Mouse (Mus musculus) ES-E14 (cell line): ENCODE data around the gene Tff1. TPM values are rescaled to one million over a fixed set of nuclear protein-coding genes. Genes with fewer than 3 reads are reported as not detected.
A peak's percentile ranks its signal among the peaks of the same experiment; 100 is the strongest.

Source experiments
- DNase-seq: peaks from one replicate; pipeline ENCODE4 v3.0.0-alpha.2; 2013; ENCODE audit warnings: low read depth, low spot score
- H3K27ac ChIP-seq: 2 replicates; pipeline ENCODE4 v1.5.1; 2012; ENCODE audit warnings: low read depth, mild to moderate bottlenecking, low read length, moderate library complexity, mixed read lengths; ENCODE audit not compliant: poor library complexity, insufficient read depth, severe bottlenecking
- H3K36me3 ChIP-seq: 2 replicates; pipeline ENCODE4 v1.6.1; 2012; ENCODE audit warnings: mild to moderate bottlenecking, low read length, moderate library complexity, mixed read lengths; ENCODE audit not compliant: control insufficient read depth, poor library complexity, insufficient read depth, severe bottlenecking
- H3K4me1 ChIP-seq, 2 experiments: fragments of 150-350 bp in 1 of 2; sonication (generic) in 1 of 2; 2 replicates each; pipeline ENCODE4 v1.6.1; 2012; ENCODE audit warnings: low read length in 2 of 2, mild to moderate bottlenecking in 1 of 2, mixed read lengths in 1 of 2; ENCODE audit not compliant: control insufficient read depth in 2 of 2, insufficient read depth in 2 of 2, poor library complexity in 1 of 2
- H3K4me3 ChIP-seq, 2 experiments: fragments of 150-350 bp in 1 of 2; sonication (generic) in 1 of 2; 2 replicates each; pipeline ENCODE4 v1.5.1; 2012; ENCODE audit warnings: low read length in 2 of 2, low read depth in 1 of 2, mild to moderate bottlenecking in 1 of 2, mixed read lengths in 1 of 2; ENCODE audit not compliant: insufficient read depth in 1 of 2, poor library complexity in 1 of 2, severe bottlenecking in 1 of 2
- H3K9ac ChIP-seq: 2 replicates; pipeline ENCODE4 v1.6.1; 2012; ENCODE audit warnings: low read depth, mild to moderate bottlenecking, low read length, mixed read lengths; ENCODE audit not compliant: poor library complexity, insufficient read depth, severe bottlenecking
- H3K9me3 ChIP-seq: fragments of 150-350 bp; sonication (generic); 2 replicates; pipeline ENCODE4 v1.6.1; 2012; ENCODE audit warnings: low read depth, mild to moderate bottlenecking, low read length; ENCODE audit not compliant: control insufficient read depth, insufficient read depth
- CHD2 ChIP-seq: IDR thresholded peaks from 2 replicates; pipeline ENCODE4 v1.6.1; 2014; ENCODE audit warnings: mild to moderate bottlenecking, low read depth, low read length, inconsistent platforms
- HCFC1 ChIP-seq: IDR thresholded peaks from 2 replicates; pipeline ENCODE4 v1.6.1; 2012; ENCODE audit warnings: low read length, inconsistent platforms, borderline replicate concordance; ENCODE audit not compliant: insufficient read depth
- MAFK ChIP-seq: IDR thresholded peaks from 2 replicates; pipeline ENCODE4 v1.6.1; 2014; ENCODE audit warnings: mild to moderate bottlenecking, low read depth, low read length, inconsistent platforms; ENCODE audit not compliant: insufficient read depth
- ZC3H11A ChIP-seq: IDR thresholded peaks from 2 replicates; pipeline ENCODE4 v1.6.1; 2012; ENCODE audit warnings: low read depth, mild to moderate bottlenecking, inconsistent platforms, low read length, borderline replicate concordance
- ZNF384 ChIP-seq: IDR thresholded peaks from 2 replicates; pipeline ENCODE4 v1.6.1; 2012; ENCODE audit warnings: low read depth, low read length, inconsistent platforms
- in situ Hi-C, 2 experiments: fragments of 600-800 bp; cut with MboI; formaldehyde crosslinking; loops; one replicate each; pipeline ENCODE4 v1.15.1; 2025; ENCODE audit warnings: low sequenced_read_pairs in 2 of 2, inconsistent platforms in 1 of 2; ENCODE audit not compliant: unreplicated experiment in 2 of 2
- total RNA-seq: library from RNA; depleted of rRNA; stranded (reverse); fragments of 300-350 nt; gene quantifications from 2 replicates; pipeline ENCODE4 v1.2.3, GENCODE M21; 2012

Tff1 gene
- total RNA-seq, 1 experiment: not detected

DNA sequence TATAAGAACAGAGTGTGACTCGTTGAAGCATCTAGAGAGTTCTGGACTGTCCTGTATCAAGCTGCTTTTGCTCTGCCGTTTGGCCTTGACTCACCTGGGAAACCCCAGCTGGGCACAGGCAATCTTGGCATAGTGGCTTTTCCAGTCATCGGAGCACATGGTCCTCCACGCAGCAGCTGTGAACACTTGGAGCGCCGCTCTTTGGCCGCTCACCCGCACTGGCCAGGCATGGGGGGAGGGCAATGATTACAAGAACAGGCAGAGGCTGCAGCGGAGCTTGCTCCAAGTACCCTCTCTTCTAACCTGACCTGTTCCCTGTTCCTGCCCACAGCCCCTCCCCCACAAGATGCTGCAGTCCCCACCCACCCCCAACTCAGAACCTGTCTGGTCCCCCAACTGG, 28.3 kb upstream of the Tff1 start:
- no peak for TF ChIP-seq MAFK
- H3K27ac ChIP-seq: no peak overlapping the region
- in situ Hi-C loops: no loop called here

DNA sequence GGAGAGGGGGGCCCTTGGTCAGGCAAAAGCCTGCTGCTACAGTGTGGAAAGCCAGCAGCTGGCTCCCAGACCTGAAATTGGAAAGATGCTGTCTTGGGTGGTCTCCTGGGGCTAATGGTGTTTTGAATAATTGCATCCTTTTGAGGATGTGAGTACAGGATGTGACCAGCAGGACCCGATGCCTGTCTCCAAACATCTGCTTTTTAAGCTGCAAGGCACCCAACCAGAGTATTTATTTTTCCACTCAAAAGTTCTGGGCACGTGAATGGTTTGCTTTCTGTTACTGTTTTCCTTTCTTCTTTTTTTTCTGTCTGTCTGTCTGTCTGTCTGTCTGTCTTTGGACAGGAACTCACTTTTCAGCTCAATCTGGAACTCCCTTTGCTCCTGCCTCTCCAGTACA, 27.6 kb upstream of the Tff1 start:
- H3K4me3 ChIP-seq: no peak overlapping the region
- TF ChIP-seq ZNF384 (no peak), CHD2 (no peak), HCFC1 (no peak), MAFK (no peak), ZC3H11A (no peak)
- no peaks in the 10 kb centered on the region for H3K9me3 ChIP-seq
- H3K4me1 ChIP-seq: peaks cover 0 to 2% of the 10 kb centered on the region in 2 experiments; a peak in 1 of 4 replicates
- no peak overlapping the region for H3K9ac ChIP-seq
- H3K27ac ChIP-seq: no peak overlapping the region
- H3K36me3 ChIP-seq: no peaks in the 10 kb centered on the region
- in situ Hi-C loops: no loop called here
- DNase-seq: no peak

More for the DNA sequence above, 28.3 kb upstream of the Tff1 start:
- H3K4me1 ChIP-seq: peaks cover 0 to 2% of the 10 kb centered on the region in 2 experiments; a peak in 1 of 4 replicates
- H3K9ac ChIP-seq: no peak overlapping the region
- H3K9me3 ChIP-seq: no peaks in the 10 kb centered on the region
- no peak overlapping the region for H3K4me3 ChIP-seq
- H3K36me3 ChIP-seq: no peaks in the 10 kb centered on the region
- no peak for DNase-seq

DNA sequence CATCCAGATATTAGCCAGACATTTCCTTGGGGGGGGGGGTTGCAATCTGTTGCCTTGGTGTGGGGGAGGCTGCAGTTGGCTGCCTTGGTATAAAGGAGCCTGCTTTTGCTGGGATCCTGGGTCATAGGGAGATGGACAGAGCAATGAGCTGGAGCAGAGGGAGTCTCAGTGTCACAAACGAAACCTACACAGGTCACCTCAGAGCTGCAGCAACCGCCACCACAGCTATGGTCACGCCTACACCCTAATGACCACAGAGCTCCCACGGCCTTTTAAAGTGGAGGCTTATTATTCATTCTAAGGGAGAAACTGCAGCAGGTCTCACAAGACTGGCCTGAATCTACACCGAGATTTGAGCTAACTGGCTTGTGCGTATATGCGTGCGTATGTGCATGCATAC, 26.7 kb upstream of the Tff1 start:
- H3K9me3 ChIP-seq: no peaks in the 10 kb centered on the region
- TF ChIP-seq MAFK (no peak), ZC3H11A (no peak), HCFC1 (no peak), ZNF384 (no peak), CHD2 (no peak)
- H3K4me1 ChIP-seq: peaks cover 0 to 2% of the 10 kb centered on the region in 2 experiments; a peak in 1 of 4 replicates
- DNase-seq: no peak
- H3K4me3 ChIP-seq: no peak overlapping the region
- no peaks in the 10 kb centered on the region for H3K36me3 ChIP-seq
- H3K27ac ChIP-seq: no peak overlapping the region
- no peak overlapping the region for H3K9ac ChIP-seq
- in situ Hi-C loops: no loop called here

DNA sequence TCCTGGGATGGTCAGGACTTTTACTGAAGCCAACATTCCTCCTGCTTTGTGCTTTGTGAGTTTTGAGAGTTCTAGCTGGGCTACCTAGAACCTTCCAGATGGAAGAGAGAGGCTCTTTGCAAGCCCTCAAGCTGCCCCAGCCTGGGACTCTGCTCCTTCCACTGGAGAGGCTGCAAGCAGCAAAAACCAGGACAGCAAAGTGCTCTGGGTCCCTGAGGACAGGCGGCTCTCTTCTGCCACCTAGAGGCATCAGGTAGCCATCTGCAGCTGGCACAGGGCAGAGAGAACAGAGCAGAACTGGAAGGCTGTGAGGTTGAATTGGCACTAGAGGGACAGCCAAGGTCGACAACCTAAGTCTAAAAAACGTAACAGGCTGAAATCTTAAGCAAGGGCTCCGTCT, 22.3 kb upstream of the Tff1 start:
- DNase-seq: peak; percentile 54
- TF ChIP-seq ZC3H11A (peak; percentile 52; the same call in 1 of the 2 replicates), MAFK (no peak)
- in situ Hi-C loops: no loop called here

DNA sequence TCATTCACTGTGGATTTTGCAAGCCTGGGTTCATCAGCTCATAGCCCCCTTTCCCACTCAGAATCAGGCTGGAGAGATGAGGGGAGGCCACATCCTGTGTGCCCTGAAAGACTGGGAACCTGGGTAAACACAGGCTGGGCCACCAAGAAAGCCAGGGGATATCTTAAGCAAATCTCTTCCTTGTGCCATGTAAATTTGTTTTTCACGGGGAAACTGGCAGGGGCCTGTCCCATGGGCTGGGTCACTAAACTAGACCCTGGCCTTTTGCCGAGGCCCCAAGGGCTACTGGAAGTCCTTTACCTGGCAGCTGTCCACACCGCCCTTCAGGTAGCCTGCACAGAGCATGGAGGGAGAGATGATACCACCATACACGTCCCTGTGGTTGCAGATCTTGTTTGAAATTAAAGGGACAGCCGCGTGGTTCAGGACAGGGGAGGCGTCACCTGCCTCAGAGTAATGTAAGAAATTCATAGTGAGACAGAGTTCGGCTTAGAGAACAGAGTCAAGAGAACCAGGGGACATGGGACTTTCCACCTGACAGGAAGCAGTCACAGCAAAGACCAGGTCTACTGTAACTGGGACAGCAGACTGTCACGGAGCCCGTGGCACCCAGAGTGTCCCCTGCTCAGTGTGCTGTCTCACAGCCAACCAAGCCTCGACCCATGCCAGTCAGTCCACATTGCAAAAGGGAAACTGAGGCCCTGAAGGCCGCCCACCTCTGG, 19.4 kb upstream of the Tff1 start:
- TF ChIP-seq MAFK (no peak), ZC3H11A (no peak), HCFC1 (no peak), ZNF384 (no peak), CHD2 (no peak)
- H3K36me3 ChIP-seq: no peaks in the 10 kb centered on the region
- no peaks in the 10 kb centered on the region for H3K9me3 ChIP-seq
- no peak for DNase-seq
- no peak overlapping the region for H3K4me3 ChIP-seq
- no peak overlapping the region for H3K27ac ChIP-seq
- no peak overlapping the region for H3K9ac ChIP-seq
- H3K4me1 ChIP-seq: peaks cover 2 to 5% of the 10 kb centered on the region in 2 experiments; a peak in 1 of 4 replicates
- in situ Hi-C loops: no loop called here

More for the DNA sequence above, 22.3 kb upstream of the Tff1 start:
- Histone ChIP-seq H3K4me1 (peaks cover 2 to 5% of the 10 kb centered on the region in 2 experiments; a peak in 1 of 4 replicates), H3K9ac (no peak overlapping the region), H3K36me3 (no peaks in the 10 kb centered on the region), H3K9me3 (no peaks in the 10 kb centered on the region), H3K27ac (no peak overlapping the region), H3K4me3 (no peak overlapping the region)
